Mouse (Mus musculus) liver, embryonic 14.5 days (tissue): ENCODE data around the gene Arpp21. TPM values are rescaled to one million over a fixed set of nuclear protein-coding genes. Genes with fewer than 3 reads are reported as not detected.

Experiments used
- ATAC-seq: fragments of 200-750 bp; cut with Nextera tagmentation; 2 replicates; pipeline ENCODE4 v1.8.0; 2017; ENCODE audit warnings: moderate number of reproducible peaks, mild to moderate bottlenecking, moderate library complexity; ENCODE audit not compliant: insufficient read depth
- DNase-seq, 3 experiments: peaks; one replicate each; pipeline ENCODE4 v3.0.0-alpha.2; 2012 to 2013; ENCODE audit warnings: low read depth in 3 of 3, low spot score in 3 of 3
- H3K27ac ChIP-seq: fragments of 300-500 bp; sonication (generic); 2 replicates; pipeline ENCODE4 v1.5.1; 2014; ENCODE audit warnings: moderate library complexity, mild to moderate bottlenecking, control low read depth, inconsistent platforms
- H3K27me3 ChIP-seq: fragments of 300-500 bp; sonication (generic); 2 replicates; pipeline ENCODE4 v1.6.1; 2014; ENCODE audit warnings: mild to moderate bottlenecking, low read length, moderate library complexity; ENCODE audit not compliant: control insufficient read depth, insufficient read depth
- H3K36me3 ChIP-seq: fragments of 300-500 bp; sonication (generic); replicated peaks from 2 replicates; pipeline ENCODE4 v1.6.1; 2014; ENCODE audit warnings: low read depth; ENCODE audit not compliant: control insufficient read depth, insufficient read depth
- H3K4me1 ChIP-seq, 2 experiments: fragments of 200-500 bp in 1 of 2; fragments of 300-500 bp in 1 of 2; sonication (generic) in 1 of 2; replicated peaks; 2 replicates each; pipeline ENCODE4 v1.6.1; 2012 to 2014; ENCODE audit warnings: antibody characterized with exemption in 1 of 2, inconsistent platforms in 1 of 2, low read length in 1 of 2; ENCODE audit not compliant: control insufficient read depth in 2 of 2, insufficient read depth in 2 of 2
- H3K4me2 ChIP-seq: fragments of 300-500 bp; sonication (generic); 2 replicates; pipeline ENCODE4 v1.6.1; 2014; ENCODE audit warnings: low read depth, mild to moderate bottlenecking, control low read depth, moderate library complexity
- H3K4me3 ChIP-seq, 2 experiments: fragments of 200-500 bp in 1 of 2; fragments of 300-500 bp in 1 of 2; sonication (generic) in 1 of 2; 2 replicates each; pipeline ENCODE4 v1.5.1; 2012 to 2014; ENCODE audit warnings: low read depth in 2 of 2, low read length in 2 of 2, mild to moderate bottlenecking in 2 of 2, control low read depth in 1 of 2, inconsistent platforms in 1 of 2, moderate library complexity in 1 of 2; ENCODE audit not compliant: insufficient read depth in 1 of 2
- H3K9ac ChIP-seq: fragments of 300-500 bp; sonication (generic); replicated peaks from 2 replicates; pipeline ENCODE4 v1.6.1; 2014; ENCODE audit warnings: mild to moderate bottlenecking, control low read depth, moderate library complexity
- H3K9me3 ChIP-seq: fragments of 300-500 bp; sonication (generic); 2 replicates; pipeline ENCODE4 v1.6.1; 2016; ENCODE audit warnings: low read length, mixed read lengths; ENCODE audit not compliant: control insufficient read depth
- CTCF ChIP-seq: IDR thresholded peaks from 2 replicates; pipeline ENCODE4 v1.5.1; 2016; ENCODE audit warnings: antibody characterized with exemption, low read depth, control low read depth
- EP300 ChIP-seq: IDR thresholded peaks from 2 replicates; pipeline ENCODE4 v1.6.1; 2016; ENCODE audit warnings: antibody characterized with exemption, low read depth
- WGBS: fragments of 180-500 bp; shearing (Covaris S2); extraction: QIAGEN DNeasy Blood & Tissue Kit; methylation state at CpG from one replicate; pipeline ENCODE4 v1.1.7; 2014; ENCODE audit not compliant: insufficient replicate concordance; 5-methylcytosine and 5-hydroxymethylcytosine counted together
- polyA plus RNA-seq, 2 experiments: library from polyadenylated mRNA; depleted of rRNA in 1 of 2; stranded (reverse) in 1 of 2; unstranded in 1 of 2; fragments of >200 nt; fragmentation: Nextera tagmentation in 1 of 2; extraction: Ambion mirVana in 1 of 2; gene quantifications; 2 replicates each; pipeline versions ENCODE4 v1.2.1 to v1.2.3; 2012 to 2014

Arpp21 gene
- polyA plus RNA-seq, 2 experiments = 0.36 to 0.42 TPM

DNA sequence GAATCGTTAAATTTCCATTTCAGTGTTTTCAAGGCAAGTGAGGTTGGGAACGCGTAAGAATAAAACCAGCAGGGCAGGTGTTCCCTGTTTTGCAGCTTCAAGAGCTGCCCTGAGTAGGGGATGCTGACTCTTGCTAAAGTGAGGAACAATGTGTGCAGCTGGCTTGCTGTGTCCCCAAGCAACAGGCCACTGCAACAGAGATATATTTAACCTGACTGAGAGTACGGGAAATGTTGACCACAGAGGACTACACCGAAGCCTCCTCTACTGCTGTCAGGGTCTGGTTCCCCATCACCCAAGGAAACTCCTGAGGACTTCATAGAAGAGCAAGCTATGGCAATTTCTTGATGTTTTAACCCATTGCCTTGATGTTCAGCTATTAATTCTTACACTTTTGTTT is 81.8 kb downstream of the Arpp21 start:
- 50% methylated on average over 5 of the region's 5 CpGs for WGBS
- H3K36me3 ChIP-seq = no peaks in the 10 kb centered on the region
- H3K4me3 ChIP-seq = no peak overlapping the region
- TF ChIP-seq EP300 = no peak
- TF ChIP-seq CTCF = no peak
- H3K4me2 ChIP-seq = no peak overlapping the region
- no peaks in the 10 kb centered on the region for H3K9me3 ChIP-seq
- peaks cover 11 to 12% of the 10 kb centered on the region in 2 experiments for H3K4me1 ChIP-seq
- H3K9ac ChIP-seq = no peak overlapping the region
- ATAC-seq (no peak), DNase-seq (no peak)
- no peaks in the 10 kb centered on the region for H3K27me3 ChIP-seq
- H3K27ac ChIP-seq = no peak overlapping the region

DNA sequence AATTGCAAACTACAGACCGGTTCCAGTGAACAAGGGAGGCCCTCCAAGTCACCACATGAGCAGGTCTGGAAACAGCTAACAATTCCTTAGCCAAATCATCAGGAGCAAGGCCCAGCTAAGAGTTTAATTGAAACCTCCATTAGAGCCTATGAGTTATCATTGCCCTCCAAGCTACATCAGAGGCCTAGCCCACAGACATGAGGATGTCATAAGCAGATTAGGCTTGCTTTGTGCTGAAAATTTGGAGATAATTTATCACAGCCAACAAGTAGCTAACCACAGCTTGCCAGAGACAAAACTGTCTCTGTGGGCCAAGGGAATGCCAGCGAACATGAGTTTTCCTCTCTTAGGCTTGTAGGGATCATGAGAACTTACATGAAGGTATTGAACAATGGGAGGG is 83.0 kb downstream of the Arpp21 start:
- H3K4me3 ChIP-seq = no peak overlapping the region
- no peaks in the 10 kb centered on the region for H3K9me3 ChIP-seq
- TF ChIP-seq CTCF (no peak), EP300 (peak; percentile 76)
- no peak overlapping the region for H3K27ac ChIP-seq
- no peak overlapping the region for H3K9ac ChIP-seq
- peaks cover 11 to 12% of the 10 kb centered on the region in 2 experiments for H3K4me1 ChIP-seq
- ATAC-seq (peak; percentile 73), DNase-seq (no peak)
- 35% methylated on average over 2 of the region's 2 CpGs for WGBS
- H3K36me3 ChIP-seq = no peaks in the 10 kb centered on the region
- H3K27me3 ChIP-seq = no peaks in the 10 kb centered on the region
- H3K4me2 ChIP-seq = peak overlapping the region; percentile 11

DNA sequence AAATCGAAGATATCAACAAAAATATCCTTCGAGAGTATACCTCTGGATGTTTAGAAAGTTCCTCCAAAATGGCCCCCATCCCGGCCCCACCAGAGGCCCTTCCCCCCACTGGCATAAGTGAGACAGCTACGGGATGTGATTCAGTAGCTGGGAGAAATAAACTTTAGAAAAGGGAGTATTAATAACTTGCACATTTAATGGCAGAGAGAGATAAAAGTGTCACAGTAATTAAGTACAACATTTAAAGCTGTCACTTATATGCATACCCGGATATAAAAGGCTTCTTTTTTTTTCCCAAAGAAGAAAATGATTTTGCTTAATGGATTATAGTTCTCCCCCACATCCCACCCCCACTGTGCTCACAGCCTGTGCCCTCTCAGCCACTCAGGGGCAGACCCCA is 84.6 kb downstream of the Arpp21 start:
- Histone ChIP-seq H3K36me3 (no peaks in the 10 kb centered on the region), H3K4me3 (no peak overlapping the region), H3K4me2 (no peak overlapping the region), H3K4me1 (peaks cover 11 to 12% of the 10 kb centered on the region in 2 experiments), H3K9ac (no peak overlapping the region), H3K27ac (no peak overlapping the region), H3K27me3 (no peaks in the 10 kb centered on the region), H3K9me3 (no peaks in the 10 kb centered on the region)
- ATAC-seq (no peak), DNase-seq (no peak)
- TF ChIP-seq CTCF (no peak), EP300 (no peak)
- 72% methylated on average over 5 of the region's 5 CpGs for WGBS

DNA sequence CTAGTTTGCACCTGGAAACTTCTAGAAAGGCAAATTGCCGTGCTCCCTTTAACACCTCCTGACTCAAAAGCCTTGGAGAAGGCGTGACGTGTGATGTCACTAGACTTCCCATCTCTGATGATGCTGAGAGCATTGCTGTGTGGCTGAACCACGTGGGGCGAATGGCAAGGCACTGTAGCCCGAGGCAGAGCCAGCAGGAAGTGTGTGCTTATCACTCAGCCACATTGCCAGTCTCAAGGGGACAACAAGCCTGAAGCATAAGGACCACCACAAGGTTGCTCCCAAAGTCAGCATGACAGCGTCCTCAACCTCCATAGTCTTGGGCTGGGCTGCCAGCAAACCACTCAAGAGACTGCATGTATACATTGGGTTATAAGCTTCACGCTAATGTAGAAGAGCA is 95.1 kb downstream of the Arpp21 start:
- H3K4me3 ChIP-seq = no peak overlapping the region
- TF ChIP-seq EP300 (no peak), CTCF (no peak)
- DNase-seq (no peak), ATAC-seq (peak; percentile 52; the same call in 1 of the 2 replicates)
- H3K36me3 ChIP-seq = no peaks in the 10 kb centered on the region
- H3K27ac ChIP-seq = no peak overlapping the region
- H3K9ac ChIP-seq = no peak overlapping the region
- no peaks in the 10 kb centered on the region for H3K9me3 ChIP-seq
- no peaks in the 10 kb centered on the region; a peak in 1 of 4 replicates for H3K4me1 ChIP-seq
- WGBS = 11% methylated on average over 8 of the region's 8 CpGs
- H3K27me3 ChIP-seq = no peaks in the 10 kb centered on the region
- no peak overlapping the region for H3K4me2 ChIP-seq

DNA sequence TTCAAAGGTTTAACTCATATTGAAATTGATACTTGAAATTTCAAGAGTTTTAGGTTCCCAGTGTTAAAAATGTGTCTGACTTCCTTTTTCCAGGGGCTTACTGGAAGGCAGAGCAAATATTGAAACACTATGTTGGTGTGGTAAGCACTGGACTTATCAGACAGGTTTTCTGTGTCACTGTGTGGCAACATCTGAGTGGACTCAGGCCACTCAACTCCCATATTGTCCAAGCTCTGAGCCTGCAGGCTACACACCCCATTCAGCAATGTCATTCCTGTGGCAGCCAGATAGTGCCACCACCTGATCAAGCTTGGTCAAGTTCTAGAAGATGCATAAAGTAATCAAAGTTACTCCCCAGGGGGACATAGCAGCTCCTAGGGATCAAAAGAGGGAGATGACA is 97.9 kb downstream of the Arpp21 start:
- H3K9me3 ChIP-seq = no peaks in the 10 kb centered on the region
- no peaks in the 10 kb centered on the region for H3K36me3 ChIP-seq
- no peak overlapping the region for H3K4me2 ChIP-seq
- H3K4me3 ChIP-seq = no peak overlapping the region
- no peak overlapping the region for H3K9ac ChIP-seq
- no peaks in the 10 kb centered on the region for H3K27me3 ChIP-seq
- no peak for TF ChIP-seq EP300
- TF ChIP-seq CTCF = no peak
- no peak overlapping the region for H3K27ac ChIP-seq
- ATAC-seq = no peak
- no peak for DNase-seq
- H3K4me1 ChIP-seq = no peaks in the 10 kb centered on the region; a peak in 1 of 4 replicates

DNA sequence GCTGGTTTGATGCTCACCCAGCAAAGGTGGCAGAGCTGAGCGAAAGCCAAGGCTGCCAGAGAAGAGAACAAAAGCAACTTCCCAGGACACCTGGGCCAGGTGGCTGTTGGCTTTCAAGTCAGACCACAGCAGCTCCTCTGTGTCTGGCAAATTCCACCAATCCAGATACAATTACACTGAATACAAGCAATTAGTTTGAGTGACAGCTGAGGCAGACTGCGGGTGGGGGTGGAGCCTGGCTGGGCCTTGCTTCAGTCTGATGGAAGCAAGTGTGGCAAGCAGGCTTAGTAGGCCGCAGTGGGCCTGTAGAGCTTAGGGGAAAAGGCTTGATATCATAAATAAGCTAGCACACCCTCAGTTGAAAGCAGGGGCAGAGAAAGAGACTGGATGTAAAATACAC is 104.9 kb downstream of the Arpp21 start:
- Histone ChIP-seq H3K27ac (no peak overlapping the region), H3K36me3 (no peaks in the 10 kb centered on the region), H3K27me3 (no peaks in the 10 kb centered on the region), H3K9ac (no peak overlapping the region), H3K4me2 (no peak overlapping the region), H3K9me3 (no peaks in the 10 kb centered on the region), H3K4me1 (no peaks in the 10 kb centered on the region), H3K4me3 (no peak overlapping the region)
- TF ChIP-seq EP300 = no peak
- TF ChIP-seq CTCF = no peak
- ATAC-seq (no peak), DNase-seq (no peak)
- WGBS = 60% methylated on average over 3 of the region's 3 CpGs
